Mouse (Mus musculus) A20 (cell line): Measurements from ENCODE around the gene Gm21954.

Source experiments
- DNase-seq: peaks from one replicate; pipeline ENCODE4 v3.0.0-alpha.2; 2011; ENCODE audit warnings: low read depth, low spot score

Gene Gm21954

DNA sequence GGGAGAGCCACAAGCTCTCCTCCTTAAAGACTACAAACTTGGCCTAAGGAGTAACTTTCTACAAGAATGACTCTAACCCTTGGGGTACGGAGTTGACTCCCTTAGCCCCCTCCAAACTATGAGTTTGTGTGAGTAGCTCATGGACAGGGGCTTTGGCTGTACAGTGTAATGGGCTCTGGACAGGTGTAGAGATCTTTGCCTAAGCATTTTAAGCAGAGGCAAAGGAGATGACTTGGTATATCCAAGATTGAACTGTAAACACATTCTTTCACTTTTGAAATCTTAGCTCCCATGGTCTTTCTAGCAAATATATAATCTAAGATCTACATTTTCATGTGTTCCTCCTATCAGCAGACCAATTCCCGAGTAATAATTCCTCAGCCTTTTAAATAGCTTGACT, at the start of gene Gm21954:
Gene Gm21954, minus strand, starts transcription at position 101 of the 400 bp plus-strand sequence.
- no peak for DNase-seq

DNA sequence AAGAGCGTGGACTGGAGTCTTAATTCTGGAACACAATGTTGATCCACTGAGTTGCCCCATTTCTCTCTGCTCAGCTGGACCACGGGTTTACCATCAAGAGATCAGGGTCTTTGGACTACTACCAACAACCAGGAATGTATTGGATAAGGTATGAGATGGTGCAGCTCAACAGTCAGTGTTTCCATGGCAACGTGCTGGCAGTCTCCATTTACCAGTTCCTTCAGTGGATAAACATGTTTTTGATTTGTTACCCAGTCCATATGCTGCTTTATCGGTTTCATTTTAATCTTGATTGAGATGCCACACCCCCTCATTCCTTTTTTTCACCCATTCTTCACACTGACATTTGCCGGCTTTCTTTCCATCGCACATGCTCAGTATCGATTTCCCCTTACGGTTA, 49.8 kb upstream of the Gm21954 start:
- no peak for DNase-seq

DNA sequence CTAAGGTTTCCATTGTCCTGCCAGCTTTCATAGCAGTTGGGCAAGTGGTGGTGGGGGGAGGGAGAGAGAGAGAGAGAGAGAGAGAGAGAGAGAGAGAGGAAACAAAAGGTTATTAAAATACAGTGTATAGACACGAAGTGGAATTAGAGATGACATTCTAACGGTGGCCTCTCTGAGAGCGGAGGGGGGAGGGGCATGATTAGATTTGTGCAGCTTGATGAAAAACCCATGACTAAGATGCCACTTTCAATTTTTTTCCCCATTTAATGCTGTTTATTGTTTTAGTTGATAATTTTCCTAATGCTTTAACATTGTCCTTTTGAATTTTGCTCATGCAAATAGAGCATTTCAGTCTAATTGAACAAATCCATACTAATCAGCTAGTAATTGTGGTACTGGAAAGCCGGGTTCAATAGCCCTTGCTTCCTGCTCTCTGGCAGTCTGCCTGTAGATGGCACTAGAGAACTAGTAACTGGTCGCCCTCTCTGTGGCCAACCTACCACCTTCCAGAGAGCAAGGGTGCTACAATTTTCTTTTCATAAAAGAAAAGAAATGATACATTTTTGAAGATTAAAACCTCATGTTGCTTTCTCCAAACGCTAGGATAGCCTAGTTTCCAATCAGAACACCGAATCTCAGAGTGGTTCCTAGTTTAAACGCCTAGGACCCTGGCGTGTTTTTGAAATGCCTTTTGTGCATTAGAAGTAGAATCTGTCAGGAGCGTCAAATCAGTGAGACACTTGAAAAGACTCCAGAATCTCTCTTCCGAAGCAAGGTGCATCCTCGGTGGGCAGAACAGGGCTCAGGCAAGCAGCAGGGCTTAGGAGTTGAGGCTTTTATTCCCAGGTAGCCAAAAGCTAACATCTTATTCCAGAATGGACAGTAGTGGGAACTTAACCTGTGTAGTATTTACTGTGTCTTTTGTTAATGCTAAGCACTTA, 48.5 kb upstream of the Gm21954 start:
- peak; percentile 65 for DNase-seq

DNA sequence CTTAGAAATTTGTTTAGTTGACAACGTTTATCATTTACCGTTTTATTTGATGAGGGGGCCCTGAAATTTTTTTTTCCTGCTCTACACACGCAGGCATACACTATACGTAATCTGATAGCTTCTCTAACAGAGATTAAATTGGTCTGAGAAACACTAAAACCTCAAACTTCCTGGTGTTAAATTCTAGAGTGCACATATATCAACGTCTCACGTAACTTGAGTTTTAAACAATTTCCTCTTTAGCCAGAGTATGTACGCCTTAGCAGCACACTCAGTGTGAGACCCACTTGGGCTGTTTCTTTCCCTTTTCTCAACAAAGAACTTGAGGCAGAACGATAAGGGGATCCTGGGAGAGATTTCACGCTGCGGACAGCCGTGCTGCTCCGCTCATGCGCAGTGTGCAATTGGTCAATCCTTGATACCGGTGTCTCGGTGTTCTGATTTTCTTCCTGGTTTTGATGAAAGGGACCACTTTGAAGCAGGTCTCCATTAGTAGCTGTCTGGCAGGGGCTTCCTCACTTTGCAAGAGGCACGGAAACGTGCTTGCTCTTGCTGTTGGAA, 45.5 kb upstream of the Gm21954 start:
- DNase-seq, result no peak

DNA sequence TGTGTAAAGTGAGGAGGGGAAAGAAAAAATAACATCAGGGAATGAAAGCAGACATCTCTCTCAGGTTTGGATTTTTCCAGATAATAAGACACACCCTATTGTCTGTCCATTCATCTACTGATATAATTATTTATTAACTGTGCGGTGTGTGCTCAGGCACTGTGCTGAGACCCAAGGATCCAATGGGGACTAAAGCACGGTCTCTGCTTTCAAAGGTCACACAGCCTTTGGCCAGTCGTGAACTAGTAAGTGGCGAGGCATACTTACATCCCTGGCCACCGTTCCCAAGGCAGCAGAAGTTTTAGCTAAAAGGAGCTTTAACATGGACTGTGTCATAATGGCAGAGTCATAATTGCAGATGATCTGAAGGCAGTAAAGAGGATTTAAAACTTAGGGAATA, 44.0 kb upstream of the Gm21954 start:
- no peak for DNase-seq

DNA sequence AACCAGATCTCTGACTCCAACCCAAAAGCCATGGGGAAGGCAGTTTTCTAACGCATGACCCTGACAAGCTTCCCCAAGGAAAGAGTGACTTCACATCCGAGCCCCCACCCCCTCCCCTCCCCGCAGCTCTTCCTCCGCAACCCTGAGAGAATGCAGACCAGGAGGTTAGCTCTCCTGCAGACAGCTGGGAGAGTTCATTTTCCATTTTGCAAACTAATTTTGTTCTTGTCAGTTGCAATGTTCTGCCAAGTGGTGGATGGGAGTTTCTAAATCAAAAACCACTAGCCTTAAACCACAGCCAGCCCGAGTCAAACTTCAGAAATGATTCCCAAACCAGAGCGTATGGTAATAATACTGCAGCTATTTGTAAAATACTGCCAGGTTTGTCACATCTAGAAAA, 39.6 kb upstream of the Gm21954 start:
- no peak for DNase-seq

DNA sequence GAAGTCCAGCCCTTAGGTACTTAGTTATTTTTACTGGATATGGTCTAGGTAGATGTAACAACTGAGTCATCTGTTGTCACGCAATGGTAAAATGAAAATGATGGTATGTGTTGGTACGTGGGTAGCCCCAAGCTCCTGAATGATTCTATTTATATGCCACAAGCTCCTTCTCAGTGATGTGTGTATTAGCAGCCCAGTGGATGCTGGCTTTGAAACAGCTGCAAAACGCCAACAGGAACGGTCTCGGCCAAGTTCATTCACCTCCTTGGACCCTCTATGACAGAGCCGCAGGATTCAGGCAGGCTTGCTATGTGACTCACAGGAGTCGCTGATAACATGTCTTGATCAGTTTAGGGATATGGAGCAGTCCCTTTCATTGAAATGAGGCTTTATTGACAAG, 38.2 kb upstream of the Gm21954 start:
- no peak for DNase-seq

DNA sequence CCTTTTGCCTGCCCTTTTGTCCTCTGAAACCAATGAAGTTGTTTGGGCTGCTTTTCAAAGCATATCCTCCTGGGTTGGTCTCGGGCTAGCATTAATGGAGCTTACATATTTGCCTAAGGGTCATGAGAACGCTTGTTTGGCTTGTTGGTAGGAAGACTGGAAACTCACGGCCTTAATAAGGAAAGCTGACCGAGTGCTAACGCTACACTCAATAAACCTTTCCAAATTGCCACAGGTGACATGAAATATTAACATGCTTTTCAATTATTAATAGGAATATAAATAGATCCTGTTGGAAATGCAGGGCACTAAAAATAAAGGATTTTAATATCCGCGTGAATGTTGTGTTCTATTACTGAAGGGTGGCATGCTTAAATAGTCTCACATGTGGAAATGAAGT, 27.3 kb upstream of the Gm21954 start:
- no peak for DNase-seq

DNA sequence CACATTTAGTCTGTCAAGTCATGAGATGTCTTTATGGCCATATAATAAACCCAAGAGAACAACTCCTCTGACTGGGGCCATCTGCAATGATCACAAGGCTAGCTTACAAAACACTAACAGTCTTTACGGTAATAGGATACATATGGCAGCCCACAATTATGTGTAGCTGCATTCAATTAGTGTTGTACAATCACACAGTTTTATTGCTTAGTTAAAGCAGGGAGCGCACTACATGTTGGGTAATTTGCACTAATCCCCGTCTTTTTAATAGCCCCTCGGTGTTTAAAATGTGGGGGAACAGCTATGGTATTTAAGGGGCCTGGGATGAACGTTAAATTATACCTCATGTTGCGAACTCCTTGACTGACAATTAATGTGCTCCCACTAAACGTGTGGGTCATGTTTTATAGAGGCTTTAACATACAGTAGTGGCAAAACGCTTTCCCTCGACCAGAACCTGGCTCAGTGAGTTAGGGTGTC, 24.5 kb upstream of the Gm21954 start:
- no peak for DNase-seq

DNA sequence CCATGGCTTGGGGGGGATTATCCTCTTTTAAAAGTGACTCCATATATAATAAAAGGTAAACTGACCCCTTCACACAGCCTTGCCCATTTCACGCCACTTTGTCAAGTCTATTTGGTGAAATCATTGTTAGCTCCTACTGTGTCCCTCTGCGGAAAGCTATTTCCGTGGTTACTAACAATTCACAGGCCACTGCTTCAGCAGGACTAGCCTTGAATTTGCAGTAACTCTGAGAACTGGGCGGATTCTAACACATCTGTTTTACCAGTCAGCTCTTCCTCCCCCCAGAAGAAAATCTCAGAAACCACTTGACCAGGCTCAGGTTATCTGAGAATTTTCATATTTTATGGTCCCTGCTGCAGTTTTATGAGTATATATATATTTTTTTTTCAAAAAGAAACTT, 23.9 kb upstream of the Gm21954 start:
- no peak for DNase-seq

DNA sequence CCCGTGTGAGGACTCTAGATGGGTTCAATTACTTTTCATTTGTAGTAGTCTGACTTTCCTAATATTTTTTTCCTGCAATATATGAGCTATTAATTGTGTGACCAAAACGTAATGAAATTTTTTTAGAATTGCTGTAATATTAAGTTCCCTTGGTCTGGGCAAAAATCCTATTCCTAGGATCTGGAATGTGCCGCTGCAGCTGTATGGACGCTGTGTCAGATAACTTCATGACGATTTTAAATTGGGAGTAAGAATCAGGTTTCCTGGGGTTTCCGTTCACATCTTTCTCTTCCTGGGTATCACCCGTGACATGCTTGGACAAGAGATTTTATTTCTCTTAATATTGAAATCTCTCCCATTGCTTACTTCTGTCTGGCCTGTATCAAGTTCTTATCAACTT, 23.2 kb upstream of the Gm21954 start:
- no peak for DNase-seq

DNA sequence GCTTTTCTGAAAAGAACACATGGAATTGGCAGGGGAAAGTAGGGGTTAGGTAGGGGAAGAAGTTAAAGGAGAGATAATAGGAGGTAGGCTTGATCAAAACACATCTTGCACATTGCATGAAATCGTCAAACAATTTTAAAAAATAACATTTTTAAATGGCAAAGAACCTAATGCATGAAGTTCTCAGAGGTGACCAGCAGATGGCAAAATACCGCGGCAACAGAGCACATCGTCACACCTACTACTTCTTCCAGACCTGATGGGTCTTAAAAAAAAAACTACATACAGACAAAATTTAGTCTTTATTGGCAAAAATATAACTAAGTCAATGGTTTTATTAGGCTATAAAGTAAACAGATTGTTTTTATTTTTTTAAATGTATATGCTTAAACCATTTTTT, 22.3 kb upstream of the Gm21954 start:
- DNase-seq, result peak; percentile 36

DNA sequence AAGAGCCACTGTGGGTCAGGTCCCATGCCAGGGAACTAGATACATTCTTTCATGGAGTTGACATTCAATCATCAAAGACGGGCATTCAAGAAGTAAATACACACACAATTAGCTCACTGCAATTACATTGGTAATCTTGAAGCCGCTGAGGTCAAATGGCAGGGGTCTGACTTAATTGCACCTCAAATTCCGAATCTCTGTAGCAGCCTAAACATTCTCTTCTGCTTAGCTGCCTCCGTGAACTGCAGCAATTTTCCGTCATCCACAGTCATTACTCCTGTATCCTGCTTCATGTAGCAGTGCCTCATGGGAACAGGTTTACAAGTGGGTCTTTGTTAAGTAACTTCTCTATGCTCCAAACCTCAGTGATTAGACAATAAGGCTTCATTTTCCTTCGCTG, 20.0 kb upstream of the Gm21954 start:
- DNase-seq, result no peak

DNA sequence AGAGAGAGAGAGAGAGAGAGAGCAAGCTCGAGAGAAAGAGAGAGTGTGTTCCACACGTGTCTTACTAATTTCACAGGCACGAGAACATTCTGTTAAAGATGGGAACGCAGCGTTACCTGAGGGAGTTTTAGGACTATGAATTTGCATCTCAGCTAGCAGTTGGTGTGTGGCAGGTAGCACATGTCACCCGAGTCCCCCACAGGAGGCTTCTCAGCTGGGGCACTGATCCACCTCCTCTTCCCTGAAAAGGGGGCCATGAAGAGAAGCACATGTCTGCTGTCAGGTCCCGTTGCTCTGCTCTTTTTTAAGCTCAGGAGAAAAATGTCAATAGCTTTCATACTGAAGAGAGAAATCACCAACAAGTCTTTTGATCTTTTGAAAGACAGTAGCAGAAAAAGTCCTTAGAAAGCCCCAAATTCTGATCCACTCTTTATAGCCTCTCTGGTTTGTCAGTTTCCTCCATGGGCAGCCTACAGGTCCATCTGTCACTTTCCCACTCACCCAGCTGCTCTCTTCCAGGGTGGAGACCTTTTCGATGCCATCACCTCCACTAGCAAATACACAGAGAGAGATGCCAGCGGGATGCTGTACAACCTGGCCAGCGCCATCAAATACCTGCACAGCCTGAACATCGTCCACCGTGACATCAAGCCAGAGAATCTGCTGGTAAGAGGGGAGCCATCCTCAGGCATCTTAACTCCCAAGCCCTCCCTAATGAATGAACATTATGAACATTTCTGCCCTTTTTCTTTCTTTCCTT, 17.4 kb upstream of the Gm21954 start:
- DNase-seq, result no peak

DNA sequence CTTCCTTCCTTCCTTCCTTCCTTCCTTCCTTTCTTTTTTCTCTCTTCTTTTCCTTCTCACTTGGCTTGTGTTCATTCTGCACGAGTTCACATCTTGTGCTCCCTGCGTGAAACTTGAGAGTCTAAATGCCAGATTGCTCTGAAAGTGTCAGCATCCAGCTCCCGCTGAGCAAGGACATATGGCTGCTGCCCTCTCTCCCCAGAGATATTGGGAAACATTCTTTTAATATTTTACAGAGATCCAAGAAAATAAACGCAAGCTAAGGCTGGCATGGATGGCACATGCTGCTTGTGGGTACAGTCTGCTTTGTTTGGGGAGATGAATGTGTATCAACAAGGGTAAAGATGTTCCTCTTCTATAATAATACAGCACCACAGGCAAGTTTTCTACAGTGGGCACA, 11.3 kb upstream of the Gm21954 start:
- DNase-seq, result no peak

DNA sequence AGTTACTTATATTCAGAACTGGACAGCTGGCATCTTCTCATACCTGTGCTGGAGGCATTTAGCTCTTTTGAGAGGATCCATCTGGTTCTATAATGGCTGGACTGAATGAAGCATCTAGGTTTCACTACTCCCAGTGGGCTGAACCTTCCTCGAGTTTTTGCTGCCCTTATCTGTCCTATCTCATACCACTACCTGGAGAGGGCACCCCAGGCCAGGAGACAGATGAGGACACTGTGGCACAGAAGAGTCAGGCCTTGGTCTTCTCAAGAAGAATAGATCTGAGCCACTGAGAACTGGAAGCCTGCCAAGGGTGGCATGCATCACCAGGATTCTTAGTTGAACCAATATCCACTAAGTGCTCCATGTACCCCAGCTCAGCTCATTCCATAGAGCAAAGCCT, 9.1 kb upstream of the Gm21954 start:
- DNase-seq, result no peak

DNA sequence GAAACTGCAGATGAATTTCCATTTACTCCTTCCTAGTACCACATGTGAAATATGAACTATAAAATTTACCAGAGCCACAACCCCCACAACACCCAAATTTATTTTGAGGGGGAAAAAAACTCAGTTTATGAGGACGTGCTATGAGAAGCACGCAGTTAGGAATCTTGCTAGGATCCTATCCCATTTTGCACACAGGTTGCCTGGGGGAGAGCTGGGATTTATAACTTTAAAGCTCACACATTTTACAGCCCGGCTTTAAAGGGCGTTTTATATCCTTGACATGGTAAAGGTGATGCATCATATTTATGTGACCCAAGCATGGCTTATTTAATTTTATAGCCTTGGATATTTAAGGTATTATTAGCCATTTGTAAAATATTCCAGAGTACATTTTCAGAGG, 7.3 kb upstream of the Gm21954 start:
- no peak for DNase-seq

DNA sequence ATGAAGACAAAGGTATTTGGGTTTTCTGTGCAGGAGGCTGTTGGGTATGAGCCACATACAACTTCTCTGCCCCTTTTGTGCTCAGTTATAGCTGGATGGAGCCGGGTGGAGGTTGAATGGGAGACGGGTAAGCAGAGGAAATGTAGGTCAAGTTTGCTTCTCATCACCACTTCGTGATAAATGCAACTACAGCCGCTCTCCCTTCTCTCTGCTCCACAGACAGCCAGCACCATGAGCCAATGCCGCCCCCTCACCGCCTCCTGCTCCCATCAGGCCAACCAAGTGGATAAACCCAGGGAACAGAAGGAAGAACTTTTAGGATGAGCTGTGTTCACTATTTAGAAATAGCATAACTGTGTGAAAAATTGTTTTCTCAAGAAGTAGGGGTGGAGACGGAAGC, 4.7 kb upstream of the Gm21954 start:
- DNase-seq, result no peak

DNA sequence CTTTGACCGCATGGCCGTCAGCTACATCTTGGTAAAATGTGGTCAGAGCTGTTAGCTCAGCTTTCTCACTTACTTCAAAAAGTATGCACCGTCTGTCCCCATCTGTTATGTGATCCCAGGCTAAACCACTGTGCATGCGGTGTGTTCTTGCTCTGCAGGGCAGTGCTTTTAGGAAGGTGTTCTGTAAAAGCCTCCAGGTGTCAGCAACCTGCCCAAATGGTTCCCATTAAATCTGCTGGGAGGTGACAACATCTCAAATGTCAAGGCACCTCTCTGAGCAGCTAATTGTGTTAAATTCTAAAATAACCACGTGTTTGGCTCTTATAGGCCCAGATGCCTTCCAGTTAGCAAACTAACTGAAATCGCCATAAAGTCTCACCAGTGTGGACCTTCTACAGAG, 1.1 kb upstream of the Gm21954 start:
- DNase-seq, result no peak

DNA sequence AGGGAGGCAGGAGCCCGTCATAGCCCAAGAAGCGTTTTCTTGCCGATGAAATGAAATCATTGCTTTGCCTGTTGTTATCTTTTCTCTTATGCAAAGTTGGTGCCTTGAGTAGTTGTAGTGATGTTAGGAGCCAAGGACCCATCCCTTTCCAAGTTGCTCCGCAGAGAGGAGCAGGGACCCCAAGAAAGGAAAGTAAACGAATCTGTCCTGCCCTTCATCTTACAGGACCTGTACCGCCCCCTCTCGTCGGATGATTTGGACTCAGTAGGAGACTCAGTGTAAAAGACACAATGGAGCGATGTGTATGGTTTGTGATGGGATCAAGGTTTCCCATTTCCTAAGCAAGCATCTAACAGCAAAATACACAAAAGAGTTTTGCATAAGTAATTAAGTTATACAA, 5.7 kb downstream of the Gm21954 start:
- no peak for DNase-seq

DNA sequence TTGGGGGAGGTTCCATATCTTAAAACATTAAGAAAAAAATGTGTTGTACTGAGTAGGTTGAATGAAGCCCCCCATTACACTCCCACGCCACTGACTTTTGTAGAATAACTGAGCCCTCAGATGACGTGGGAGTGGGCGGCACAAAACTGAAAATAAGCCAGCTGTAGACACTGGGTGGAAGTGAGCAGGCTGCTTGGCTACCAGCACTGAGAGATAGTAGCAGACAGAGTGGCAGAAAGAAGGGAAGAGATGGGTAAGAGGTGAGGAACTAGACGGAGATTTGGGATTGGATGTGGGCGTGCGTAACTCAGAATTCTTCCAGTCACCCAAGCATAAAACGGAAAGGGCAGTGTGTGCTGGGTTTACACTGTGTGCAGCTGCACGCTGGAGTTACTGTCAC, 6.2 kb downstream of the Gm21954 start:
- no peak for DNase-seq

DNA sequence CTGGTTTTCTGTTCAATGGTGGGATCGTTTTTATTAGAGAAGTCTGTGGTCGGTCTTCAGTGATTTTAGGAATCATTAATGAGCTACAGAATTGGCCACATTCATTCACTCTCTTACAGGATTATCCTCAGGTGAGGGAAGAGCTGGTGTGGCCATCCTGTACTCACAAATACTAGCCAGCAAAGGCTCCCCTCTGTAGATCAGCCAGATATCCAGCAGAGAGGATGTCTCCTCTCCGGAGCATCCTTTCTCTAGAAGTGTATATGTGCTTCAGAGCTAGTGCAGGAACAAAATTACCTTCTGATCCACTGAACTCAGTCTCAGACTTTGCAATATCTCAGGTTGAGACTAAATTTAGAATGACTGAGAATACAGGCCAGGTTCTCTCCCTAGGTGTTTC, 7.8 kb downstream of the Gm21954 start:
- DNase-seq, result no peak
